Mouse (Mus musculus): ENCODE data around the gene Cpne5. TPM values are rescaled to one million over a fixed set of nuclear protein-coding genes. Genes with fewer than 3 reads are reported as not detected.
"Not testable (repeated sequence)": the region's sequence is repeated elsewhere in the genome, so short reads cannot be mapped to it uniquely, and the experiment has no call there.

Gene Cpne5
- polyA plus RNA-seq, 1 experiment from 2014 or later, result 17.2 TPM

DNA sequence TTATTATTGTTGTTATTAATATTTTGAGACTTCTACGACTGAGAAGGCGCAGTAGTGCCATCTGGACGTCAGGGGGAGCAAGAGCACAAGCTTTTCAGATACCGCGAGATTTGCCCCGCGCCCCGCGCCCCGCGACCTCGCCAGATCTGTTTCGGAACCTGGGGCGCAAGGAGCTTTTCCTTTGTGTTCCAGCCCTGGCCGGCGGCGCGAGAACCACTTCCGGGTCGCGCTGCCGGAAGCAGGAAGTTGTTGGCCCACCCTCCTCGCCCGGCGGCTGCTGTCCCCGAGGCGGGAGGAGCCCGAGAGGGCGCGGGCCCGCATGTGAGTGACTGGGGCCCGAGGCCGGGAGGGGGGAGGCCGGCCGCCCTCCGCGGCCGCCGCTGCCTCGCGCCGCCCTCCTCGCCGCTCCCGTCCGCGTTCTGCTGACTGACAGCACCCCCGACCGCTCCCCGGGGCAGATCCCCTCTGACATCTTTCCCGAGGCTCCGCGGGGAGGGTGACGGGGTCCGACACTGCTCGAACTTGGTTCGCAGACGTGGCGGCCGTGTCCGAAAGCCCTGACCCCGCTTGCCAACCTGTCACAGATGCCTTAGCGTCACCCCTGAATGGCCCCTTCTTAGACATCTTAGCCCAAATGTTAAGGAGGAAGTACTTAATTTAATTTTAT lies 30.8 kb upstream of the Cpne5 start, which contains the start of gene BC004004:
BC004004 (plus strand) TSS at position 107 of the 667 bp plus-strand sequence.
- H3K9me3 ChIP-seq (replicated peaks; ENCODE audit: control insufficient read depth, low read length), result no peaks in the 10 kb centered on the region
- no peaks in the 10 kb centered on the region for H3K27me3 ChIP-seq (replicated peaks; ENCODE audit: control insufficient read depth, insufficient read depth, low read length)
- peak within 1 kb of the TSS; percentile 80 for H3K4me2 ChIP-seq (ENCODE audit: low read length)
- H3K27ac ChIP-seq (ENCODE audit: low read depth, low read length), result peak within 1 kb of the TSS; percentile 85
- no peaks in the 10 kb centered on the region for H3K36me3 ChIP-seq (ENCODE audit: control insufficient read depth, insufficient read depth, low read length)
- DNase-seq (ENCODE audit: low spot score), result peak; percentile 97
- WGBS, result under 1% methylated on average over 54 of the region's 63 CpGs
- peak within 1 kb of the TSS; percentile 89 for H3K4me3 ChIP-seq (ENCODE audit: low read depth, low read length)
- H3K4me1 ChIP-seq (ENCODE audit: control insufficient read depth, insufficient read depth, low read length), result peaks cover 18% of the 10 kb centered on the region
- peak; percentile 92 for ATAC-seq
- peak within 1 kb of the TSS; percentile 92 for H3K9ac ChIP-seq (ENCODE audit: low read length)

DNA sequence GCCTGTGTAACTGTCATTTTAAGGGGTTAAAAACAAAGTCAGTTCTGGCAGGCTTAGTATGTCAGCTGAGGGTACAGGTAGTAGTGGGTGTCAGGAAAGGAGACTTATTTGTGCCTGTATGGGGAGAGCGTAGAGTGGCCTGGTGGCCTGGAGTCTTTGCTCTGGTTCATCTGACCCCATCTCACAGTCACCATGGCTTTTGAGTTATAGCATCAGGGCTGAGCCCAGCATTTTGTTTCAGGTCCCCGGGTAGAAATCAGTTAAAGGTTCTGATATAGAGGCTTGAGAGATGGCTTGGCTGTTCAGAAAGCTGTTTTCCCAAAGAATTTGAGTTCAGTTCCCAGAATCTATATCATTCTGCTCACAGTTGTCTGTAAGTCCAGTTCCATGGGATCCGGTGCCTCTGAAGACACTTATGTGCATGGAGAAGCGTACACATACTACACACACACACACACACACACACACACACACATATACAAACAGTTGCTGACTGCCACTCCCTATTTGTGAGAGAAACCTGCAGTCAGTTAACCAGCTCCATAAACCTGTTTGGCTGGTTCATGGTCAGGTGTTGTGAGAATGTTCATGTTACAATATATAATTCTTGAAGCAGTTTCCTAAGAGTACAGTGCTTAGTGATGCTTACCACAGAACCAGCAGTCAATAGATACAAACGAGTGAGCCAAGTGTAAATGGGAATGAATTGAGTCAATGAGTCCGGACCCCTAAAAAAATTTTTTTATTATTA lies 30.1 kb upstream of the Cpne5 start:
- H3K27ac ChIP-seq (ENCODE audit: low read depth, low read length), result peak overlapping the region; percentile 85
- H3K9ac ChIP-seq (ENCODE audit: low read length), result peak overlapping the region; percentile 92
- 61% methylated on average over 6 of the region's 6 CpGs for WGBS
- peaks cover 20% of the 10 kb centered on the region for H3K4me1 ChIP-seq (ENCODE audit: control insufficient read depth, insufficient read depth, low read length)
- ATAC-seq (peak; percentile 35), DNase-seq (ENCODE audit: low spot score) (no peak)
- no peaks in the 10 kb centered on the region for H3K9me3 ChIP-seq (replicated peaks; ENCODE audit: control insufficient read depth, low read length)
- H3K36me3 ChIP-seq (ENCODE audit: control insufficient read depth, insufficient read depth, low read length), result no peaks in the 10 kb centered on the region
- peak overlapping the region; percentile 80 for H3K4me2 ChIP-seq (ENCODE audit: low read length)
- H3K27me3 ChIP-seq (replicated peaks; ENCODE audit: control insufficient read depth, insufficient read depth, low read length), result no peaks in the 10 kb centered on the region
- peak overlapping the region; percentile 89 for H3K4me3 ChIP-seq (ENCODE audit: low read depth, low read length)

DNA sequence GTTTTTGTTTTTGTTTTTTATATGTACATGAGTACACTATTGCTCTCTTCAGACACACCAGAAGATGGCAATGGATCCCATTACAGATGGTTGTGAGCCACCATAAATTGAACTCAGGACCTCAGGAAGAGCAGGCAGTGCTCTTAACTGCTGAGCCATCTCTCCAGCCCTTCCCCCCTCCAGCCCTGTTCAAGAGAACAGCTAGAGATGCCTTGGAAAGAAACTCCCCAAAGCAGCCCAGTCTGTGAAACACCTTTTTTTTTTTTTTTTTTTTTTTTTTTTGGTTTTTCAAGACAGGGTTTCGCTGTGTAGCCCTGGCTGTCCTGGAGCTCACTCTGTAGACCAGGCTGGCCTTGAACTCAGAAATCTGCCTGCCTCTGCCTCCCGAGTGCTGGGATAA lies 29.1 kb upstream of the Cpne5 start:
- not testable (repeated sequence) for H3K36me3 ChIP-seq (ENCODE audit: control insufficient read depth, insufficient read depth, low read length); H3K4me3 ChIP-seq (ENCODE audit: low read depth, low read length); DNase-seq (ENCODE audit: low spot score); H3K4me2 ChIP-seq (ENCODE audit: low read length); H3K27me3 ChIP-seq (replicated peaks; ENCODE audit: control insufficient read depth, insufficient read depth, low read length); H3K27ac ChIP-seq (ENCODE audit: low read depth, low read length); H3K9me3 ChIP-seq (replicated peaks; ENCODE audit: control insufficient read depth, low read length); H3K9ac ChIP-seq (ENCODE audit: low read length); ATAC-seq
- WGBS, result 98% methylated on average over 2 of the region's 2 CpGs
- H3K4me1 ChIP-seq (ENCODE audit: control insufficient read depth, insufficient read depth, low read length), result peaks cover 24% of the 10 kb centered on the region

DNA sequence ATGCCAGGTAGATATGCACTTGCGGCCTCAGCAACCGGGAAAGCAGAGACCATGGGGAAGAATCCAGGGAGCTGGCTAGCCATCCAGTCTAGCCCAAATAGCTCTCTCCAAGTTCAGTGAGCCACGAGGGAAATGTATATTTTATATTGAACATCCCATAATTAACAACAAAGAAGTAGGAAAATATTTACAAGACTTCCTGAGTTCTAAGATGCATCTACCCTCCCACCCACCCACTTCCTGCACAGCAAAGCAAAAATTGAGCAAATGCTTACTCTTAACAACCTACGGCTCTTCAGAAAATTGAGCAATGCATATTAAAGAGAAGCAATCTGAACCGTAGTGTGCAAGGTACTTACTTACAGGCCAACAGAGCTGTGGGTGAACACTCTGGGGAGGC lies 26.8 kb upstream of the Cpne5 start:
- DNase-seq (ENCODE audit: low spot score) (no peak), ATAC-seq (no peak)
- no peaks in the 10 kb centered on the region for H3K27me3 ChIP-seq (replicated peaks; ENCODE audit: control insufficient read depth, insufficient read depth, low read length)
- H3K27ac ChIP-seq (ENCODE audit: low read depth, low read length), result peak overlapping the region; percentile 98; the same call in 1 of the 2 replicates
- peak overlapping the region; percentile 75 for H3K4me2 ChIP-seq (ENCODE audit: low read length)
- WGBS, result 87% methylated on average over 5 of the region's 5 CpGs
- peak overlapping the region; percentile 85 for H3K9ac ChIP-seq (ENCODE audit: low read length)
- peaks cover 23% of the 10 kb centered on the region for H3K4me1 ChIP-seq (ENCODE audit: control insufficient read depth, insufficient read depth, low read length)
- H3K4me3 ChIP-seq (ENCODE audit: low read depth, low read length), result no peak overlapping the region
- H3K36me3 ChIP-seq (ENCODE audit: control insufficient read depth, insufficient read depth, low read length), result peaks cover 17% of the 10 kb centered on the region
- H3K9me3 ChIP-seq (replicated peaks; ENCODE audit: control insufficient read depth, low read length), result no peaks in the 10 kb centered on the region

DNA sequence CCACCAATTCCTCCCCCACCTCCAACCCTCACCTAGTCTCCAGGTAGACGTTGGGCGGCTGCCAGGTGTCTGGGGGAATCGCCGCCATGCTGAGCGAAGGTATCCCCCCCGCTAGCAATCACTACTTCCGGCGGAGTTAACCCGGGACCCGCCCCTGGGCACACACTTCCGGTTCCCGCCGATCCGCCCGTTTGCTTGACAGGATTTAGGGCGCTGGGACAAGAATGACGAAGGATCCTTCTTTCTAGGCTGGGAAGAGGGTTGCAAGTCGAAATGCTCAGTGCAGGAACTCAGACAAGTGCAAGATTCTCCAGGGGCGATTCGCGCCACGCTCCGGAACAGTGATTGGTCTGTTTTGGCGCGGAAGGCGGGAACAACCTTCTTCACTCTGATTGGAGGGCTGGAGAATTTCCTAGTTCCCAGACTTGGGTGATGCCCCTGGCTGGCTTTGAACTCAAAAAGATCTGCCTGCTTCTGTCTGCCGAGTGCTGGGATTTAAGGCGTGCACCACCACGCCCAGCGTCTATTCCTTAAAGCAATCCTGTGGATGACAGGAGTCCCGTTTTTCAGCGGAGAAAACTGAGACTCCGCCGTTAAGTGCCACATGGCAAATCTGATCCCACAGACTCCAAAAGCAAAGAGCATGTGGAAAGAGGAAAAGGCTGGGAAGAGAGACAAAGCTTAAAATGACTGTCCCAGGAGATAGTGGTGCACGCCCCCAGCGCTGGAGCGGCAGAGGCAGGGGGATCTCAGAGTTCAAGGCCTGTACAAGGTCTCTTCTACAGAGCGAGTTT lies 26.1 kb upstream of the Cpne5 start, which contains the start of gene Ppil1:
Ppil1 (minus strand) TSS at position 347 of the 794 bp plus-strand sequence.
- Histone ChIP-seq H3K4me3 (ENCODE audit: low read depth, low read length) (peak within 1 kb of the TSS; percentile 85), H3K9ac (ENCODE audit: low read length) (peak within 1 kb of the TSS; percentile 85), H3K9me3 (replicated peaks; ENCODE audit: control insufficient read depth, low read length) (no peaks in the 10 kb centered on the region), H3K4me2 (ENCODE audit: low read length) (peak within 1 kb of the TSS; percentile 75), H3K4me1 (ENCODE audit: control insufficient read depth, insufficient read depth, low read length) (peaks cover 17% of the 10 kb centered on the region), H3K36me3 (ENCODE audit: control insufficient read depth, insufficient read depth, low read length) (peaks cover 18% of the 10 kb centered on the region), H3K27ac (ENCODE audit: low read depth, low read length) (peak within 1 kb of the TSS; percentile 98), H3K27me3 (replicated peaks; ENCODE audit: control insufficient read depth, insufficient read depth, low read length) (no peaks in the 10 kb centered on the region)
- 6% methylated on average over 38 of the region's 38 CpGs for WGBS
- DNase-seq (ENCODE audit: low spot score) (peak; percentile 87), ATAC-seq (peak; percentile 70)

DNA sequence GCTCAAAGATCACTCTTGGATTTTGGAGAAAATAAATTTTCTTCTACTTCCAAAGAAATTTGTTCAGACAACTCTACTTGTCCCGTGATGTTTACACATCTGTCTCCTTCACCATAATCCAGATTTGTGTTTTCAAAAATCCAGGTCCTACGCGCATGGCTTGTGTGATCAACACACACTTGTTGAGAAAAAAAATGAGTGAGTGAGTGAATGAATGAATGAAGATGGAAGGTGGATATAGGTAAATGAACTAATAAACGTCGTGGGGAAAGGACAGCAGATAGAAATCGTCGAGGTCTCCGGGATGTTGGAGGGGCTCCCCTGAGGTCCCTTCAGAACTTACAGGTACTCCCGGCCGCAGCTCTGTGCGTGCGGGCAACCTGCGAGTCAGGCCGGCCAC lies 25.4 kb upstream of the Cpne5 start:
- H3K4me1 ChIP-seq (ENCODE audit: control insufficient read depth, insufficient read depth, low read length), result peaks cover 17% of the 10 kb centered on the region
- H3K9me3 ChIP-seq (replicated peaks; ENCODE audit: control insufficient read depth, low read length), result no peaks in the 10 kb centered on the region
- no peak for DNase-seq (ENCODE audit: low spot score)
- H3K27ac ChIP-seq (ENCODE audit: low read depth, low read length), result peak overlapping the region; percentile 98
- WGBS, result under 1% methylated on average over 14 of the region's 14 CpGs
- H3K27me3 ChIP-seq (replicated peaks; ENCODE audit: control insufficient read depth, insufficient read depth, low read length), result no peaks in the 10 kb centered on the region
- ATAC-seq, result peak; percentile 13; the same call in 1 of the 2 replicates
- H3K4me3 ChIP-seq (ENCODE audit: low read depth, low read length), result peak overlapping the region; percentile 85
- peak overlapping the region; percentile 75 for H3K4me2 ChIP-seq (ENCODE audit: low read length)
- peaks cover 24% of the 10 kb centered on the region for H3K36me3 ChIP-seq (ENCODE audit: control insufficient read depth, insufficient read depth, low read length)
- peak overlapping the region; percentile 85 for H3K9ac ChIP-seq (ENCODE audit: low read length)

DNA sequence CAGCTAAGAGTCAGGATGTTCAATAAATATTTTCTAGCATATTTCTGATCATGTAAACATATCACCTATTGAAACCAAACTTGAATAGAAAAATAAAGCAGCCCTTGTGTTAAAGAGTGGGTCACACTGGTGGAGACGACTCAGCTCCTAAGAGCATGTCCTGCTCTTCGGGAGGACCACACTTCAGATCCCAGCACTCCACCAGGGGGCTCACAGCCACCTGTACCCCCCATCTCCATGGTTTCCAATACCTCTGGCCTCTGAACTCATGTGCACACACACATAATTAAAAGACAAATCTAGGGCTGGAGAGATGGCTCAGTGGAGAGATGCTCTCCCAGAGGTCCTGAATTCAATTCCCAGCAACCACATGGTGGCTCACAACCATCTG lies 24.3 kb upstream of the Cpne5 start:
- peaks cover 12% of the 10 kb centered on the region for H3K4me1 ChIP-seq (ENCODE audit: control insufficient read depth, insufficient read depth, low read length)
- ATAC-seq, result no peak

DNA sequence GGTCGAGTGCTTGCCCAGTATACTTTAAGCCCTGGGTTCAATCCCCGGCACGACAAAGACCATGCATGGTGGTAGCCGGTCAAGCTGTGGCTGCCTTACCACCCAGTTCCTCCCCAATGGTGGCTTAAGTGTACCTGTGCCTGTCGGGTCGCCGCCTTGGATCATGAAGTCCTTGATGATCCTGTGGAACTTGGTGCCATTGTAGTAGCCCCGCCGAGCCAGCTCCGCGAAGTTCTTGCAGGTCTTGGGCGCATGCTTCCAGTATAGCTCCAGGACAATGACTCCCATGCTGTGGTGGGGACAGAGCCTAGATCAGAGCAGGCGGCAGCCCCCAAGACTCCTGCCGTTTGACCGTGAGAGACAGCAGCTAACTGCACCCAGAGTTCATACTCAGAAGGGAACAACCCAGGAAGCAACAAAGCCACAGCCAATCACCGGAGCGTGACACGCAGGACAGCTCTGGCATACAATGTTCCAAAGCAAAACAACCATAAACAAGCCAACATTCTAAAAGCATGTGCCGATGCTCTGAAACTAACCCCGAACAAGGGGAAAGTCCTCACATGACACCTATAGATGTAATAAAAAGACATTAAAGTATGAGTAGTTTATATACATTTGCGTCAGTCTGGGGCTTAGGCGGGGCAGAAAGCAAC lies 23.8 kb upstream of the Cpne5 start:
- WGBS, result 90% methylated on average over 22 of the region's 22 CpGs
- H3K4me3 ChIP-seq (ENCODE audit: low read depth, low read length), result no peak overlapping the region
- peaks cover 39% of the 10 kb centered on the region for H3K36me3 ChIP-seq (ENCODE audit: control insufficient read depth, insufficient read depth, low read length)
- no peak for ATAC-seq
- no peaks in the 10 kb centered on the region for H3K27me3 ChIP-seq (replicated peaks; ENCODE audit: control insufficient read depth, insufficient read depth, low read length)
- no peak for DNase-seq (ENCODE audit: low spot score)
- no peak overlapping the region; the same call in none of the 2 replicates for H3K9ac ChIP-seq (ENCODE audit: low read length)
- H3K4me1 ChIP-seq (ENCODE audit: control insufficient read depth, insufficient read depth, low read length), result peaks cover 12% of the 10 kb centered on the region
- H3K9me3 ChIP-seq (replicated peaks; ENCODE audit: control insufficient read depth, low read length), result no peaks in the 10 kb centered on the region
- peak overlapping the region; percentile 75; the same call in 1 of the 2 replicates for H3K4me2 ChIP-seq (ENCODE audit: low read length)
- H3K27ac ChIP-seq (ENCODE audit: low read depth, low read length), result no peak overlapping the region

More for the DNA sequence above, 24.3 kb upstream of the Cpne5 start:
- peaks cover 35% of the 10 kb centered on the region for H3K36me3 ChIP-seq (ENCODE audit: control insufficient read depth, insufficient read depth, low read length)
- no peak overlapping the region for H3K4me3 ChIP-seq (ENCODE audit: low read depth, low read length)
- DNase-seq (ENCODE audit: low spot score), result no peak
- no peak overlapping the region; the same call in 1 of the 2 replicates for H3K9ac ChIP-seq (ENCODE audit: low read length)
- WGBS, result 35% methylated on average over 2 of the region's 2 CpGs
- H3K27me3 ChIP-seq (replicated peaks; ENCODE audit: control insufficient read depth, insufficient read depth, low read length), result no peaks in the 10 kb centered on the region
- no peaks in the 10 kb centered on the region for H3K9me3 ChIP-seq (replicated peaks; ENCODE audit: control insufficient read depth, low read length)
- peak overlapping the region; percentile 75; the same call in 1 of the 2 replicates for H3K4me2 ChIP-seq (ENCODE audit: low read length)
- H3K27ac ChIP-seq (ENCODE audit: low read depth, low read length), result no peak overlapping the region
